Mouse (Mus musculus) megakaryocyte, embryonic 14.5 days (primary cell): ENCODE results near the gene Tbx4. TPM values are rescaled to one million over a fixed set of nuclear protein-coding genes. Genes with fewer than 3 reads are reported as not detected.

Source experiments
- H3K27me3 ChIP-seq: replicated peaks from 2 replicates; pipeline ENCODE3; 2012; ENCODE audit warnings: inconsistent platforms
- H3K36me3 ChIP-seq: replicated peaks from 2 replicates; pipeline ENCODE3; 2012; ENCODE audit warnings: low read length, inconsistent platforms, mixed read lengths
- H3K4me1 ChIP-seq: 2 replicates; pipeline ENCODE4 v1.6.1; 2012; ENCODE audit warnings: inconsistent platforms
- H3K4me3 ChIP-seq: replicated peaks from 2 replicates; pipeline ENCODE3; 2012; ENCODE audit warnings: moderate library complexity, mild to moderate bottlenecking, inconsistent platforms
- H3K9me3 ChIP-seq: 2 replicates; pipeline ENCODE4 v1.6.1; 2012; ENCODE audit warnings: inconsistent platforms
- FLI1 ChIP-seq: IDR thresholded peaks from 2 replicates; pipeline ENCODE4 v1.6.1; 2012; ENCODE audit warnings: low read length, inconsistent platforms, mixed read lengths
- GATA1 ChIP-seq: IDR thresholded peaks from 3 replicates; pipeline ENCODE4 v1.6.1; 2012; ENCODE audit warnings: mixed read lengths, low read length, inconsistent platforms, borderline replicate concordance
- polyA plus RNA-seq: library from polyadenylated mRNA; stranded (reverse); fragments of >175 nt; gene quantifications from 2 replicates; pipeline ENCODE4 v1.2.3, GENCODE M21; 2012; ENCODE audit warnings: low replicate concordance; ENCODE audit not compliant: insufficient read depth

The Tbx4 gene
- polyA plus RNA-seq, 1 experiment = not detected

DNA sequence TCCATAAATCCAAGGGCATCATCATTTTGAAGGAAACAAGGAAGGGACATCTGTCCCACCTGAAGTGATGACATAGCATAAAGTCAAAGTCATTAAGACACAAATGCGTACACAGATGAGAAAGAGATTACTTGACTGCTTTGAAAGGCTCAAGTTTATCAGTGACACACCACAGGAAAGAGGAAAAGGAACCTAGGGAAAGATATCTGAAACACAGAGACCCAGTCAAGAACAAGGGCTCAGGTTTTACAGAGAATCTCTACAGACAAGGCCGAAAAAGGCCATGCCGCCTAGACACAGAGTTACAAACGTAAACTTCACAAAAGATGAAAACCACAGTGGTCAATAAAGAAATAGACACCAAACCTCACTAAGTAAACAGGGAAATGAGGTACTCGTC, 73.6 kb downstream of the Tbx4 start:
- no peak overlapping the region for H3K4me3 ChIP-seq
- no peaks in the 10 kb centered on the region for H3K9me3 ChIP-seq
- peaks cover 8% of the 10 kb centered on the region for H3K4me1 ChIP-seq
- H3K36me3 ChIP-seq = no peaks in the 10 kb centered on the region
- H3K27me3 ChIP-seq = peaks cover 25% of the 10 kb centered on the region
- TF ChIP-seq GATA1 = no peak
- no peak for TF ChIP-seq FLI1

DNA sequence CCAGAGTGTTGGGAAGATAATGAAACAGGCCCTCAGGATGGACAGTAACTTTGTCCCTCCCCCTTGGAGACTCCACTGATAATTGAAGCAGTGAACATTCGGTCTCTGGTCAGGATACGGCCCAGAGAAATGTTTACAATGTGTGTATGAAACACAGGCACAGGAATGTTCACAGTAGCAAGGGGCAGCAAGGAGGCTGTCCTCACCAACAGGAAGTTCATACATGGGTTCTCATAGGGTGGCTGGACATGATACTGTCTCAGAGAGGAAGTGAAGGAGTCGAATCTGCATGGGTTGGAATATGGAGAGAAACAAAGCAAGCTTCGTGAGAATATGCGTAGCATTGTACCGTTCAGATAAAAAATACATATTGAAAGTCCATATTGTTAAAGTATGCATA, 74.1 kb downstream of the Tbx4 start:
- no peaks in the 10 kb centered on the region for H3K9me3 ChIP-seq
- peaks cover 25% of the 10 kb centered on the region for H3K27me3 ChIP-seq
- H3K36me3 ChIP-seq = no peaks in the 10 kb centered on the region
- no peak overlapping the region for H3K4me3 ChIP-seq
- peaks cover 8% of the 10 kb centered on the region for H3K4me1 ChIP-seq
- TF ChIP-seq GATA1 (no peak), FLI1 (no peak)

DNA sequence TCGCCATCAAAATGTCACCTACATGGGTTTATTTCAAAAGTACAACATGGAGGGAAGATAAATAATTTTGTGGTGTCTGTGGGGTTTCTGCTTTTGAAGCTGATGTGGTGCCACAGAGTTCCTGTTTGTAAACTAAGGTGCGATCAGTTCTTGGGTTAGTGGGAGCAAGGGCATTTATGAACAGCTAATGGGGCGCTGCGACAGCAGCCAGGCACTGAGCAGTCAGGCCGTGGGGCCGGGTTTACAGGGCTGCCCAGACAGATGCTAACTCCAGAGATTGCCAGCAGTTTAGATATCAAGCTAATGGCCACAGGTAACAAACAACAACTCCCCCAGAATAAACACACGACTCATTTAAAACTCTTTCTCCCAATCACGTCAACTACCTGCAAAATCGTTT, 75.3 kb downstream of the Tbx4 start:
- H3K4me3 ChIP-seq = no peak overlapping the region
- H3K27me3 ChIP-seq = peaks cover 23% of the 10 kb centered on the region
- H3K9me3 ChIP-seq = no peaks in the 10 kb centered on the region
- H3K4me1 ChIP-seq = peaks cover 8% of the 10 kb centered on the region
- TF ChIP-seq GATA1 (no peak), FLI1 (no peak)
- H3K36me3 ChIP-seq = no peaks in the 10 kb centered on the region

Other genes with a start within 250 kb of the Tbx4 start
- gene Tbx2, start 53.9 kb upstream of the Tbx4 start, polyA plus RNA-seq = 1.5 and 1.7 TPM in 2 replicates
- not detected in 2 replicates for gene Gm11444, start 36.1 kb upstream of the Tbx4 start, polyA plus RNA-seq